Mouse (Mus musculus) olfactory bulb, adult 2 months (tissue): Measurements from ENCODE around the gene C1ra. TPM values are rescaled to one million over a fixed set of nuclear protein-coding genes. Genes with fewer than 3 reads are reported as not detected.
"Not testable (repeated sequence)": the region's sequence is repeated elsewhere in the genome, so short reads cannot be mapped to it uniquely, and the experiment has no call there.

Experiments
- H3K27ac ChIP-seq: fragments of 200-500 bp; 2 replicates; pipeline ENCODE4 v1.5.1; 2012; ENCODE audit warnings: low read depth, low read length; ENCODE audit not compliant: insufficient read depth
- H3K4me1 ChIP-seq: fragments of 200-500 bp; 2 replicates; pipeline ENCODE4 v1.6.1; 2012; ENCODE audit warnings: low read length; ENCODE audit not compliant: control insufficient read depth, insufficient read depth
- H3K4me3 ChIP-seq: fragments of 200-500 bp; 2 replicates; pipeline ENCODE4 v1.5.1; 2012; ENCODE audit warnings: mild to moderate bottlenecking, low read depth, low read length, moderate library complexity; ENCODE audit not compliant: insufficient read depth
- CTCF ChIP-seq: fragments of 200-500 bp; IDR thresholded peaks from 2 replicates; pipeline ENCODE4 v1.5.1; 2012; ENCODE audit warnings: low read depth, mild to moderate bottlenecking, low read length, moderate library complexity; ENCODE audit not compliant: insufficient read depth
- POLR2A ChIP-seq: fragments of 200-500 bp; IDR thresholded peaks from 2 replicates; pipeline ENCODE4 v1.6.1; 2012; ENCODE audit warnings: mild to moderate bottlenecking, low read depth, low read length, moderate library complexity; ENCODE audit not compliant: insufficient read depth
- WGBS: fragments of 180-500 bp; shearing (Covaris S2); methylation state at CpG from one replicate; pipeline ENCODE4 v1.1.7; 2018; 5-methylcytosine and 5-hydroxymethylcytosine counted together
- polyA plus RNA-seq: library from polyadenylated mRNA; stranded (reverse); fragments of >200 nt; gene quantifications from 2 replicates; pipeline ENCODE4 v1.2.4, GENCODE M21; 2012; ENCODE audit warnings: low replicate concordance; ENCODE audit not compliant: missing spikeins, insufficient read depth, insufficient read length

Gene C1ra
- polyA plus RNA-seq, 1 experiment, result not detected

- no peak overlapping the region for H3K4me3 ChIP-seq
- no peak overlapping the region for H3K27ac ChIP-seq
- 95% methylated on average over 5 of the region's 5 CpGs for WGBS
- H3K4me1 ChIP-seq, result no peaks in the 10 kb centered on the region
- TF ChIP-seq POLR2A, result no peak
- no peak for TF ChIP-seq CTCF
These were observed 16.2 kb upstream of the C1ra start for GRCm38 (mm10) chr6:124496054-124496453.

GRCm38 (mm10) chr6:124499914-124500566 is 12.2 kb upstream of the C1ra start:
- Histone ChIP-seq H3K4me1 (no peaks in the 10 kb centered on the region), H3K4me3 (no peak overlapping the region), H3K27ac (no peak overlapping the region)
- 56% methylated on average over 10 of the region's 10 CpGs for WGBS
- no peak for TF ChIP-seq CTCF
- TF ChIP-seq POLR2A, result no peak

- TF ChIP-seq CTCF (no peak), POLR2A (no peak)
- H3K4me1 ChIP-seq, result no peaks in the 10 kb centered on the region
- 83% methylated on average over 4 of the region's 4 CpGs for WGBS
- no peak overlapping the region for H3K4me3 ChIP-seq
- no peak overlapping the region for H3K27ac ChIP-seq
These were observed 10.7 kb upstream of the C1ra start for GRCm38 (mm10) chr6:124501473-124501872.

- TF ChIP-seq CTCF, result no peak
- TF ChIP-seq POLR2A, result no peak
- Histone ChIP-seq H3K27ac (no peak overlapping the region), H3K4me3 (no peak overlapping the region), H3K4me1 (no peaks in the 10 kb centered on the region)
- WGBS, result 87% methylated on average over 5 of the region's 5 CpGs
These were observed 10.2 kb upstream of the C1ra start for GRCm38 (mm10) chr6:124502021-124502420.

GRCm38 (mm10) chr6:124505028-124505427 is 7.2 kb upstream of the C1ra start:
- no peak overlapping the region for H3K4me3 ChIP-seq
- 85% methylated on average over 4 of the region's 4 CpGs for WGBS
- no peaks in the 10 kb centered on the region for H3K4me1 ChIP-seq
- no peak for TF ChIP-seq POLR2A
- no peak overlapping the region for H3K27ac ChIP-seq

- TF ChIP-seq CTCF (no peak), POLR2A (no peak)
- Histone ChIP-seq H3K27ac (no peak overlapping the region), H3K4me1 (no peaks in the 10 kb centered on the region), H3K4me3 (no peak overlapping the region)
- 76% methylated on average over 6 of the region's 6 CpGs for WGBS
These were observed 5.2 kb upstream of the C1ra start for GRCm38 (mm10) chr6:124506991-124507390.

GRCm38 (mm10) chr6:124508292-124508691 is 3.9 kb upstream of the C1ra start:
- H3K4me1 ChIP-seq, result no peaks in the 10 kb centered on the region
- no peak overlapping the region for H3K27ac ChIP-seq
- no peak overlapping the region for H3K4me3 ChIP-seq
- no peak for TF ChIP-seq POLR2A
- no peak for TF ChIP-seq CTCF
- 82% methylated on average over 10 of the region's 10 CpGs for WGBS

- H3K4me1 ChIP-seq, H3K4me3 ChIP-seq, H3K27ac ChIP-seq: not testable (repeated sequence)
- WGBS, result 85% methylated on average over 5 of the region's 5 CpGs
These were observed 3.0 kb upstream of the C1ra start for GRCm38 (mm10) chr6:124509192-124509591.

GRCm38 (mm10) chr6:124511936-124512335 is 269 bp upstream of the C1ra start:
- Histone ChIP-seq H3K4me3 (no peak overlapping the region), H3K27ac (no peak overlapping the region), H3K4me1 (no peaks in the 10 kb centered on the region)
- WGBS, result 68% methylated on average over 6 of the region's 6 CpGs
- TF ChIP-seq POLR2A (no peak), CTCF (no peak)

GRCm38 (mm10) chr6:124517733-124518132 is 5.5 kb downstream of the C1ra start:
- not testable (repeated sequence) for H3K27ac ChIP-seq, H3K4me1 ChIP-seq, H3K4me3 ChIP-seq
- 93% methylated on average over 4 of the region's 4 CpGs for WGBS

GRCm38 (mm10) chr6:124522082-124522481 is 9.9 kb downstream of the C1ra start:
- not testable (repeated sequence) for H3K27ac ChIP-seq, H3K4me1 ChIP-seq, H3K4me3 ChIP-seq
- 51% methylated on average over 7 of the region's 7 CpGs for WGBS
